Mouse (Mus musculus) lung, postnatal 0 days (tissue): ENCODE data around the gene Chd3.
A peak's percentile ranks its signal among the peaks of the same experiment; 100 is the strongest.

Experiments
- CTCF ChIP-seq: IDR thresholded peaks from 2 replicates; pipeline ENCODE4 v1.5.1; 2016; ENCODE audit warnings: antibody characterized with exemption, mild to moderate bottlenecking
- EP300 ChIP-seq: IDR thresholded peaks from 2 replicates; pipeline ENCODE4 v1.6.1; 2016; ENCODE audit warnings: antibody characterized with exemption, mild to moderate bottlenecking, control low read depth

DNA sequence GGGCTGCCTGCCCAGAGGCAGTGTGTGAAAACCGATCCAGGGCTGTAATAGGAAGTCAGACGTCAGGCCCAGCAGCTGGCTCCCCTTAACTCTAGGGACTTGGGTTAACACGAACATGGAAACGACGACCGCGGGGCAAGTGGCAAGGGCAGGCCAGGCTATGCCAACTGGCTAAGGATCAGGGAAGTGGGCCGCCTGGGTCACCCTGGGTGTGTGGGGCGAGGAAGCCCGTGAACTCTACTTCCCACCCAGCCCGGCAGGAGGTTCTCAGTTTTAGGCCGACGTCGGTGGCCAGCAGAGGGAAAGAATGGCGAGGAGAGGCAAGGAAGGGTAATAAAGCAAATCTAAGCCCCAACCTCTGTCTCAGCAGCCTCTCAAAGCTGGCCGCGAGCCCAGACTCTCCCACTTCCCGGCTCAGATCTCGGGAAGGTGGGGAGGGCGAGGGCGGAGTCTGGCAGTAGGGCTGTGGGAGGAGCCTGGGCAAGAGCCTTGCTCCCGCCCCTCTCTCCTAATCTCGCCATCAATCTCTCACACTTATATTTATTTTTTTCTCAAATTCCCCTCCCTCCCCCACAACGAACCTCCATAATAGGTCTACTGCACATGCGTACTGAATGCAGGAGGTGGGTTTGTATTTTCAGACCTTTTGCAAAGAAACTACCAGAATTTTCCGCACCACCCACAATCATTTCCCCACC is 2.9 kb downstream of the Chd3 start:
- TF ChIP-seq CTCF (peak; percentile 18; the same call in 1 of the 2 replicates), EP300 (no peak; the same call in 1 of the 2 replicates)
